Mouse (Mus musculus) MEL (cell line): ENCODE measurements around the gene 1700018B08Rik. TPM values are rescaled to one million over a fixed set of nuclear protein-coding genes. Genes with fewer than 3 reads are reported as not detected.

Source experiments
- DNase-seq: peaks from one replicate; pipeline ENCODE4 v3.0.0; 2011; ENCODE audit warnings: low read depth, low spot score
- H3K27ac ChIP-seq: 2 replicates; pipeline ENCODE4 v1.5.1; 2012; ENCODE audit warnings: low read depth, mild to moderate bottlenecking, control low read depth, low read length, moderate library complexity; ENCODE audit not compliant: control insufficient read depth
- H3K27me3 ChIP-seq, 2 experiments: fragments of 150-350 bp in 1 of 2; sonication (generic) in 1 of 2; 2 replicates each; pipeline ENCODE4 v1.6.1; 2012; ENCODE audit warnings: low read length in 2 of 2, mild to moderate bottlenecking in 2 of 2, improper control_type of control experiment in 1 of 2, moderate library complexity in 1 of 2; ENCODE audit not compliant: insufficient read depth in 2 of 2, control insufficient read depth in 1 of 2
- H3K36me3 ChIP-seq, 2 experiments: 2 replicates each; pipeline ENCODE4 v1.6.1; 2012 to 2014; ENCODE audit warnings: low read length in 2 of 2, improper control_type of control experiment in 1 of 2, inconsistent platforms in 1 of 2, mild to moderate bottlenecking in 1 of 2; ENCODE audit not compliant: insufficient read depth in 2 of 2, control insufficient read depth in 1 of 2
- H3K4me1 ChIP-seq, 2 experiments: fragments of 150-350 bp in 1 of 2; sonication (generic) in 1 of 2; 2 replicates each; pipeline ENCODE4 v1.6.1; 2012; ENCODE audit warnings: low read length in 2 of 2, improper control_type of control experiment in 1 of 2, mild to moderate bottlenecking in 1 of 2; ENCODE audit not compliant: insufficient read depth in 2 of 2, control insufficient read depth in 1 of 2
- H3K4me3 ChIP-seq, 2 experiments: fragments of 150-350 bp in 1 of 2; sonication (generic) in 1 of 2; 2 replicates each; pipeline ENCODE4 v1.5.1; 2012; ENCODE audit warnings: low read depth in 2 of 2, low read length in 2 of 2, mild to moderate bottlenecking in 2 of 2, moderate library complexity in 2 of 2, control low read depth in 1 of 2, improper control_type of control experiment in 1 of 2; ENCODE audit not compliant: control insufficient read depth in 1 of 2, insufficient read depth in 1 of 2
- H3K79me2 ChIP-seq: 2 replicates; pipeline ENCODE4 v1.6.1; 2012; ENCODE audit warnings: mild to moderate bottlenecking, low read length, moderate library complexity; ENCODE audit not compliant: control insufficient read depth, poor library complexity, insufficient read depth
- H3K9ac ChIP-seq: 2 replicates; pipeline ENCODE4 v1.6.1; 2012; ENCODE audit warnings: low read depth, mild to moderate bottlenecking, control low read depth, low read length, moderate library complexity; ENCODE audit not compliant: control insufficient read depth, poor library complexity, severe bottlenecking
- H3K9me3 ChIP-seq: fragments of 150-350 bp; sonication (generic); replicated peaks from 2 replicates; pipeline ENCODE4 v1.6.1; 2012; ENCODE audit warnings: mild to moderate bottlenecking, low read length, improper control_type of control experiment, moderate library complexity; ENCODE audit not compliant: insufficient read depth
- BHLHE40 ChIP-seq: IDR thresholded peaks from 2 replicates; pipeline ENCODE4 v1.6.1; 2012; ENCODE audit warnings: low read depth, mild to moderate bottlenecking, inconsistent platforms, low read length, improper control_type of control experiment, borderline replicate concordance
- EP300 ChIP-seq, 2 experiments: IDR thresholded peaks; 2 replicates each; pipeline ENCODE4 v1.6.1; 2011; ENCODE audit warnings: improper control_type of control experiment in 2 of 2, low read length in 2 of 2, low read depth in 1 of 2, mild to moderate bottlenecking in 1 of 2
- JUND ChIP-seq: IDR thresholded peaks from 2 replicates; pipeline ENCODE4 v1.6.1; 2011; ENCODE audit warnings: low read depth, mild to moderate bottlenecking, improper control_type of control experiment, low read length
- KAT2A ChIP-seq: conservative IDR thresholded peaks from 2 replicates; pipeline ENCODE4 v1.6.1; 2012; ENCODE audit warnings: low read depth, low read length, improper control_type of control experiment, inconsistent platforms
- MYC ChIP-seq: IDR thresholded peaks from 2 replicates; pipeline ENCODE4 v1.6.1; 2011; ENCODE audit warnings: low read depth, mild to moderate bottlenecking, low read length, improper control_type of control experiment, moderate library complexity
- POLR2A ChIP-seq, 2 experiments: IDR thresholded peaks; 2 replicates each; pipeline ENCODE4 v1.6.1; 2011 to 2012; ENCODE audit warnings: low read length in 2 of 2, mild to moderate bottlenecking in 2 of 2, control low read depth in 1 of 2, improper control_type of control experiment in 1 of 2, low read depth in 1 of 2, moderate library complexity in 1 of 2; ENCODE audit not compliant: control insufficient read depth in 1 of 2, insufficient read depth in 1 of 2, poor library complexity in 1 of 2
- RCOR1 ChIP-seq: IDR thresholded peaks from 2 replicates; pipeline ENCODE4 v1.6.1; 2012; ENCODE audit warnings: low read depth, mild to moderate bottlenecking, inconsistent platforms, low read length, improper control_type of control experiment
- SMC3 ChIP-seq: IDR thresholded peaks from 2 replicates; pipeline ENCODE4 v1.6.1; 2011; ENCODE audit warnings: low read depth, low read length, improper control_type of control experiment
- ZMIZ1 ChIP-seq: IDR thresholded peaks from 2 replicates; pipeline ENCODE4 v1.6.1; 2012; ENCODE audit warnings: low read depth, mild to moderate bottlenecking, inconsistent platforms, low read length, improper control_type of control experiment, moderate library complexity
- polyA plus RNA-seq, 2 experiments: library from polyadenylated mRNA; stranded (reverse) in 1 of 2; unstranded in 1 of 2; fragments of >175 nt in 1 of 2; fragments of >200 nt in 1 of 2; gene quantifications; 2 replicates each; pipeline versions ENCODE4 v1.2.1 to v1.2.4; 2012; ENCODE audit warnings: low replicate concordance in 2 of 2, low read depth in 1 of 2; ENCODE audit not compliant: insufficient read length in 2 of 2, insufficient read depth in 1 of 2, missing spikeins in 1 of 2
- total RNA-seq: library from RNA; depleted of rRNA; stranded (reverse); fragments of 300-350 nt; gene quantifications from 2 replicates; pipeline ENCODE4 v1.2.3, GENCODE M21; 2012

Gene 1700018B08Rik
- total and polyA plus RNA-seq, 3 experiments, result not detected

- Histone ChIP-seq H3K4me1 (no peaks in the 10 kb centered on the region), H3K27ac (no peak overlapping the region), H3K9me3 (no peaks in the 10 kb centered on the region), H3K36me3 (no peaks in the 10 kb centered on the region; a peak in 1 of 4 replicates), H3K4me3 (no peak overlapping the region), H3K9ac (no peak overlapping the region), H3K79me2 (no peaks in the 10 kb centered on the region), H3K27me3 (no peaks in the 10 kb centered on the region)
- no peak for TF ChIP-seq RCOR1
- TF ChIP-seq POLR2A (IDR thresholded peaks at IDR 0.05; ENCODE audit: control insufficient read depth in 1 of 2, insufficient read depth in 1 of 2, low read depth in 1 of 2, low read length in 2 of 2, poor library complexity in 1 of 2), result no peak
- no peak for TF ChIP-seq JUND
- no peak for TF ChIP-seq EP300 (IDR thresholded peaks at IDR 0.05; ENCODE audit: low read depth in 1 of 2, low read length in 2 of 2)
- no peak for DNase-seq
Measured at GRCm38 (mm10) chr8:121558538-121558937, 14.4 kb upstream of the 1700018B08Rik start.

GRCm38 (mm10) chr8:121557746-121558145, 13.6 kb upstream of the 1700018B08Rik start:
- Histone ChIP-seq H3K27ac (no peak overlapping the region), H3K4me3 (no peak overlapping the region), H3K79me2 (no peaks in the 10 kb centered on the region), H3K9ac (no peak overlapping the region), H3K27me3 (no peaks in the 10 kb centered on the region), H3K36me3 (no peaks in the 10 kb centered on the region; a peak in 1 of 4 replicates), H3K9me3 (no peaks in the 10 kb centered on the region), H3K4me1 (no peaks in the 10 kb centered on the region)
- no peak for DNase-seq
- TF ChIP-seq BHLHE40, result no peak
- TF ChIP-seq SMC3, result no peak
- no peak for TF ChIP-seq RCOR1

- Histone ChIP-seq H3K9ac (no peak overlapping the region), H3K27me3 (no peaks in the 10 kb centered on the region), H3K9me3 (no peaks in the 10 kb centered on the region), H3K79me2 (no peaks in the 10 kb centered on the region), H3K27ac (no peak overlapping the region), H3K4me1 (no peaks in the 10 kb centered on the region), H3K36me3 (no peaks in the 10 kb centered on the region; a peak in 1 of 4 replicates), H3K4me3 (no peak overlapping the region)
- no peak for TF ChIP-seq KAT2A
- no peak for TF ChIP-seq MYC
- TF ChIP-seq ZMIZ1, result no peak
- TF ChIP-seq BHLHE40, result no peak
- DNase-seq, result no peak
Measured at GRCm38 (mm10) chr8:121553831-121554475, 9.8 kb upstream of the 1700018B08Rik start.
